Mouse (Mus musculus) heart, embryonic 12.5 days (tissue): Measurements from ENCODE around the gene Timm8a2. TPM values are rescaled to one million over a fixed set of nuclear protein-coding genes. Genes with fewer than 3 reads are reported as not detected.

ENCODE experiments used
- ATAC-seq: fragments of 200-750 bp; cut with Nextera tagmentation; 2 replicates; pipeline ENCODE4 v1.8.0; 2017; ENCODE audit warnings: moderate TSS enrichment, moderate library complexity; ENCODE audit not compliant: insufficient number of reproducible peaks, low FRiP score
- H3K27ac ChIP-seq: fragments of 300-500 bp; sonication (generic); 2 replicates; pipeline ENCODE4 v1.5.1; 2016; ENCODE audit warnings: mild to moderate bottlenecking, moderate library complexity; ENCODE audit not compliant: poor library complexity, severe bottlenecking
- H3K27me3 ChIP-seq: fragments of 300-500 bp; sonication (generic); replicated peaks from 2 replicates; pipeline ENCODE4 v1.6.1; 2016; ENCODE audit warnings: mild to moderate bottlenecking, moderate library complexity
- H3K36me3 ChIP-seq: fragments of 300-500 bp; sonication (generic); 2 replicates; pipeline ENCODE4 v1.6.1; 2016; ENCODE audit warnings: mild to moderate bottlenecking, moderate library complexity
- H3K4me1 ChIP-seq: fragments of 300-500 bp; sonication (generic); replicated peaks from 2 replicates; pipeline ENCODE4 v1.6.1; 2016; ENCODE audit warnings: mild to moderate bottlenecking
- H3K4me2 ChIP-seq: fragments of 300-500 bp; sonication (generic); 2 replicates; pipeline ENCODE4 v1.6.1; 2016; ENCODE audit warnings: mild to moderate bottlenecking, moderate library complexity
- H3K4me3 ChIP-seq: fragments of 300-500 bp; sonication (generic); 2 replicates; pipeline ENCODE4 v1.5.1; 2016; ENCODE audit warnings: mild to moderate bottlenecking
- H3K9ac ChIP-seq: fragments of 300-500 bp; sonication (generic); 2 replicates; pipeline ENCODE4 v1.6.1; 2016; ENCODE audit warnings: mild to moderate bottlenecking, moderate library complexity
- H3K9me3 ChIP-seq: fragments of 300-500 bp; sonication (generic); replicated peaks from 2 replicates; pipeline ENCODE4 v1.6.1; 2016; ENCODE audit warnings: mild to moderate bottlenecking, moderate library complexity
- WGBS: fragments of 180-500 bp; shearing (Covaris S2); methylation state at CpG from one replicate; pipeline ENCODE4 v1.1.7; 2016; 5-methylcytosine and 5-hydroxymethylcytosine counted together
- polyA plus RNA-seq: library from polyadenylated mRNA; unstranded; fragments of >200 nt; fragmentation: Nextera tagmentation; extraction: Ambion mirVana; gene quantifications from 2 replicates; pipeline ENCODE4 v1.2.1, GENCODE M21; 2016

Gene Timm8a2
- polyA plus RNA-seq, 1 experiment from 2014 or later = not detected

- H3K4me2 ChIP-seq = no peak overlapping the region
- ATAC-seq = no peak
- no peak overlapping the region for H3K9ac ChIP-seq
- no peak overlapping the region for H3K4me3 ChIP-seq
- no peaks in the 10 kb centered on the region for H3K9me3 ChIP-seq
- peaks cover 32% of the 10 kb centered on the region for H3K4me1 ChIP-seq
- no peaks in the 10 kb centered on the region for H3K27me3 ChIP-seq
- H3K36me3 ChIP-seq = peaks cover 29% of the 10 kb centered on the region
- 89% methylated on average over 8 of the region's 8 CpGs for WGBS
- H3K27ac ChIP-seq = no peak overlapping the region
Measured at GRCm38 (mm10) chr14:122011768-122012167, 22.7 kb upstream of the Timm8a2 start.

- no peak overlapping the region for H3K4me2 ChIP-seq
- no peaks in the 10 kb centered on the region for H3K27me3 ChIP-seq
- peaks cover 29% of the 10 kb centered on the region for H3K36me3 ChIP-seq
- no peak overlapping the region for H3K4me3 ChIP-seq
- H3K9me3 ChIP-seq = no peaks in the 10 kb centered on the region
- 43% methylated on average over 5 of the region's 5 CpGs for WGBS
- H3K27ac ChIP-seq = no peak overlapping the region
- peaks cover 37% of the 10 kb centered on the region for H3K4me1 ChIP-seq
- no peak overlapping the region for H3K9ac ChIP-seq
- ATAC-seq = no peak
Measured at GRCm38 (mm10) chr14:122012193-122012592, 22.3 kb upstream of the Timm8a2 start.

GRCm38 (mm10) chr14:122012814-122013213 is 21.7 kb upstream of the Timm8a2 start:
- Histone ChIP-seq H3K4me1 (peaks cover 40% of the 10 kb centered on the region), H3K9ac (no peak overlapping the region), H3K27me3 (no peaks in the 10 kb centered on the region), H3K4me2 (no peak overlapping the region), H3K36me3 (peaks cover 29% of the 10 kb centered on the region), H3K4me3 (no peak overlapping the region), H3K27ac (no peak overlapping the region), H3K9me3 (no peaks in the 10 kb centered on the region)
- 73% methylated on average over 13 of the region's 13 CpGs for WGBS
- ATAC-seq = no peak

GRCm38 (mm10) chr14:122013417-122013951 is 21.0 kb upstream of the Timm8a2 start:
- no peak for ATAC-seq
- WGBS = 79% methylated on average over 14 of the region's 14 CpGs
- H3K27ac ChIP-seq = no peak overlapping the region

GRCm38 (mm10) chr14:122017958-122018357 is 16.5 kb upstream of the Timm8a2 start:
- WGBS = 86% methylated on average over 2 of the region's 2 CpGs
- Histone ChIP-seq H3K27ac (no peak overlapping the region), H3K9ac (no peak overlapping the region), H3K4me3 (no peak overlapping the region), H3K36me3 (peaks cover 19% of the 10 kb centered on the region), H3K9me3 (no peaks in the 10 kb centered on the region), H3K4me1 (peaks cover 49% of the 10 kb centered on the region), H3K27me3 (no peaks in the 10 kb centered on the region), H3K4me2 (no peak overlapping the region)
- no peak for ATAC-seq

More at GRCm38 (mm10) chr14:122013417-122013951, 21.0 kb upstream of the Timm8a2 start:
- Histone ChIP-seq H3K36me3 (peaks cover 26% of the 10 kb centered on the region), H3K9me3 (no peaks in the 10 kb centered on the region), H3K4me2 (no peak overlapping the region), H3K27me3 (no peaks in the 10 kb centered on the region), H3K4me1 (peaks cover 40% of the 10 kb centered on the region), H3K9ac (no peak overlapping the region), H3K4me3 (no peak overlapping the region)

GRCm38 (mm10) chr14:122019389-122019788 is 15.1 kb upstream of the Timm8a2 start:
- Histone ChIP-seq H3K36me3 (peaks cover 17% of the 10 kb centered on the region), H3K4me2 (no peak overlapping the region), H3K4me1 (peaks cover 49% of the 10 kb centered on the region), H3K9ac (no peak overlapping the region), H3K9me3 (no peaks in the 10 kb centered on the region), H3K4me3 (no peak overlapping the region), H3K27ac (no peak overlapping the region), H3K27me3 (no peaks in the 10 kb centered on the region)
- no peak for ATAC-seq
- 93% methylated on average over 2 of the region's 2 CpGs for WGBS

- Histone ChIP-seq H3K9ac (no peak overlapping the region), H3K4me3 (no peak overlapping the region), H3K36me3 (peaks cover 17% of the 10 kb centered on the region), H3K4me1 (peaks cover 38% of the 10 kb centered on the region), H3K4me2 (no peak overlapping the region), H3K9me3 (no peaks in the 10 kb centered on the region), H3K27ac (no peak overlapping the region), H3K27me3 (no peaks in the 10 kb centered on the region)
- no peak for ATAC-seq
- 89% methylated on average over 6 of the region's 6 CpGs for WGBS
Measured at GRCm38 (mm10) chr14:122020567-122020966, 13.9 kb upstream of the Timm8a2 start.

GRCm38 (mm10) chr14:122023054-122023453 is 11.4 kb upstream of the Timm8a2 start:
- Histone ChIP-seq H3K9ac (no peak overlapping the region), H3K4me1 (peaks cover 25% of the 10 kb centered on the region), H3K36me3 (peaks cover 17% of the 10 kb centered on the region), H3K4me3 (no peak overlapping the region), H3K9me3 (no peaks in the 10 kb centered on the region), H3K27ac (no peak overlapping the region), H3K27me3 (no peaks in the 10 kb centered on the region), H3K4me2 (no peak overlapping the region)
- WGBS = 89% methylated on average over 1 of the region's 1 CpGs
- ATAC-seq = no peak

GRCm38 (mm10) chr14:122023928-122024327 is 10.5 kb upstream of the Timm8a2 start:
- no peak overlapping the region for H3K9ac ChIP-seq
- H3K36me3 ChIP-seq = peaks cover 17% of the 10 kb centered on the region
- no peaks in the 10 kb centered on the region for H3K9me3 ChIP-seq
- no peaks in the 10 kb centered on the region for H3K27me3 ChIP-seq
- peaks cover 28% of the 10 kb centered on the region for H3K4me1 ChIP-seq
- H3K4me3 ChIP-seq = no peak overlapping the region
- ATAC-seq = no peak
- H3K4me2 ChIP-seq = no peak overlapping the region
- H3K27ac ChIP-seq = no peak overlapping the region

GRCm38 (mm10) chr14:122028926-122029745 is 5.3 kb upstream of the Timm8a2 start:
- H3K4me3 ChIP-seq = no peak overlapping the region
- no peak for ATAC-seq
- no peak overlapping the region for H3K9ac ChIP-seq
- 0 out of 2 replicates have a peak, but pooled peaks cover 3% of the 10 kb centered on the region for H3K9me3 ChIP-seq
- 82% methylated on average over 11 of the region's 11 CpGs for WGBS
- no peak overlapping the region for H3K4me2 ChIP-seq
- no peak overlapping the region for H3K27ac ChIP-seq
- H3K27me3 ChIP-seq = no peaks in the 10 kb centered on the region
- H3K4me1 ChIP-seq = peaks cover 10% of the 10 kb centered on the region; the same call in 1 of the 2 replicates
- H3K36me3 ChIP-seq = no peaks in the 10 kb centered on the region

GRCm38 (mm10) chr14:122029851-122030250 is 4.6 kb upstream of the Timm8a2 start:
- H3K4me3 ChIP-seq = no peak overlapping the region
- no peaks in the 10 kb centered on the region for H3K27me3 ChIP-seq
- 0 out of 2 replicates have a peak, but pooled peaks cover 3% of the 10 kb centered on the region for H3K9me3 ChIP-seq
- no peak overlapping the region for H3K9ac ChIP-seq
- H3K36me3 ChIP-seq = no peaks in the 10 kb centered on the region
- no peak for ATAC-seq
- no peak overlapping the region for H3K4me2 ChIP-seq
- H3K4me1 ChIP-seq = peaks cover 10% of the 10 kb centered on the region; the same call in 1 of the 2 replicates
- WGBS = 82% methylated on average over 4 of the region's 4 CpGs
- H3K27ac ChIP-seq = no peak overlapping the region
